Comparison of ENCODE assay signal across 8 mouse cellular contexts in the genomic region with DNA sequence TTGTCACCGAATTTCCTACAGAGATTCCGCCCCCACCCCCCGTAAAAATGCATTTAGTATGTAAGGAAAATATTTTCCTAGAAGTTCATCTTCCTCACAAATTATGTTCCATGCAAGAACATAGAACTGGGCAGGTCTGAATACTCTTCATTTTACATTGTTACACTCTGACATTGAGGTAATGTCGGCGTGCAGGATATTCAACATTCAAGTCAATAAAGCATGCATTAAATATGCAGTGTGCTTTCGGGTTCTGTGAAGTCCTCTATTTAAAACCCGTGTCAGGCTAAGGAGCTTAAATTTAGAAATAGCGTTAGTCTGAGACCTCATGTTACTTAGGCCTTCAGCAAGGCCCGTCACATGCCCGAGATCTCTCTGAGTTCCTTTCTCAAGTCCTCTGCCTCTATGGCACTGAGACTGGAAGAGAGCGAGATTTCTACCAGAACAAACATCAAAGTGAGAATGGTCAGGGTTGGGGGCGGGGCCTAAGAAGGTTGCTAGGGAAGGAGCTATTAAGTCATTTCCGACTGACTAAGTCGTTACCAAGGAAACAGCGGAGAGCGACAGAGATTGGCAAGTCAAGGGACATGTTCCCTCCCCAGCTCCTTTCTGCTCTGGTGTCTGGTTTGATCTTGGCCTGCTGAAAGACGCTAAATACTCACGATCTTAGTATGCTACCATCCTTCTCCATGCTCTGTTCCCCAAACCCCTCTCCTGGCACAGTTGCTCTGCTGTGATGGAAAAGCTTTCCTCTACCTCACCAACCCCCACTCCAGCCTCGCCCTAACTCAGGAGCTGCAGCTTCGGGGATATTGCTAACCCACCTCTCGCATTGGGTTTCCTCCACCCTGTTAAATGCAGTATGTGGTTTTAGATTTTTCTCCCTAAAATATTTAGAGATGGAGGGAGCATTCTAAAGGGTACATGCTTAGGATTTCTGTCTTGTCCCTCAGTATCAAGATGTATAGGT. TPM values are rescaled to one million over a fixed set of nuclear protein-coding genes. Genes with fewer than 3 reads are reported as not detected.
DNase-seq lines count a peak whose midpoint lies in the region; ATAC-seq and TF ChIP-seq lines count a peak whose summit lies in the region.

No protein-coding gene starts in this region.

- peaks cover 30% of the 10 kb centered on the region for H3K4me1 ChIP-seq in hindbrain, embryonic 13.5 days (replicated peaks)
- H3K4me1 ChIP-seq in lung, embryonic 16.5 days (replicated peaks; ENCODE audit: control insufficient read depth, insufficient read depth, low read length) = peaks cover 11% of the 10 kb centered on the region
- H3K4me1 ChIP-seq in olfactory bulb, adult 2 months (ENCODE audit: control insufficient read depth, insufficient read depth, low read length) = peaks cover 3% of the 10 kb centered on the region

- H3K9me3 ChIP-seq in hindbrain, embryonic 13.5 days = no peaks in the 10 kb centered on the region
- H3K9me3 ChIP-seq in lung, embryonic 16.5 days (ENCODE audit: control insufficient read depth, low read length) = no peaks in the 10 kb centered on the region

- 23% methylated on average over 21 of the region's 21 CpGs for WGBS in hindbrain, embryonic 13.5 days
- WGBS in lung, embryonic 16.5 days = 22% methylated on average over 21 of the region's 21 CpGs
- 35% methylated on average over 21 of the region's 21 CpGs for WGBS in olfactory bulb, adult 2 months

- no peaks in the 10 kb centered on the region for H3K27me3 ChIP-seq in hindbrain, embryonic 13.5 days
- H3K27me3 ChIP-seq in lung, embryonic 16.5 days (ENCODE audit: control insufficient read depth, insufficient read depth, low read depth, low read length) = no peaks in the 10 kb centered on the region

- H3K4me3 ChIP-seq in hindbrain, embryonic 13.5 days = peak overlapping the region; percentile 42
- H3K4me3 ChIP-seq in lung, embryonic 16.5 days (ENCODE audit: low read length) = peak overlapping the region; percentile 47
- H3K4me3 ChIP-seq in olfactory bulb, adult 2 months (ENCODE audit: insufficient read depth, low read depth, low read length) = peak overlapping the region; percentile 38

- ATAC-seq in hindbrain, embryonic 13.5 days (ENCODE audit: low FRiP score) = peak; percentile 91
- peak; percentile 84 for ATAC-seq in lung, embryonic 16.5 days (ENCODE audit: low read depth)

- H3K36me3 ChIP-seq in hindbrain, embryonic 13.5 days = no peaks in the 10 kb centered on the region
- peaks cover under 1% of the 10 kb centered on the region for H3K36me3 ChIP-seq in lung, embryonic 16.5 days (ENCODE audit: control insufficient read depth, insufficient read depth, low read length)

- TF ChIP-seq CTCF in olfactory bulb, adult 2 months (IDR thresholded peaks at IDR 0.05; ENCODE audit: insufficient read depth, low read depth, low read length) = no peak

- peak overlapping the region; percentile 89 for H3K27ac ChIP-seq in hindbrain, embryonic 13.5 days
- peak overlapping the region; percentile 34 for H3K27ac ChIP-seq in lung, embryonic 16.5 days (ENCODE audit: low read length)
- peak overlapping the region; percentile 79; the same call in 1 of the 2 replicates for H3K27ac ChIP-seq in olfactory bulb, adult 2 months (ENCODE audit: insufficient read depth, low read depth, low read length)

- DNase-seq in adrenal gland, adult (ENCODE audit: inconsistent age in 2 of 2, low spot score in 1 of 2) = peak; percentile 87 to 95
- peak; percentile 47 to 68 for DNase-seq in cerebellum, postnatal 4 days (ENCODE audit: low spot score in 2 of 2)
- DNase-seq in frontal cortex, postnatal 25 days (ENCODE audit: low spot score in 2 of 2) = peak; percentile 29 to 39
- DNase-seq in layer of hippocampus, postnatal 10 days (ENCODE audit: low spot score in 2 of 2) = peak; percentile 67 to 76
- peak; percentile 93 for DNase-seq in thymus, postnatal 0 days (ENCODE audit: low spot score)

- peak overlapping the region; percentile 56 for H3K4me2 ChIP-seq in hindbrain, embryonic 13.5 days
- peak overlapping the region; percentile 66 for H3K4me2 ChIP-seq in lung, embryonic 16.5 days (ENCODE audit: low read depth, low read length)

- H3K9ac ChIP-seq in hindbrain, embryonic 13.5 days = peak overlapping the region; percentile 66
- peak overlapping the region; percentile 64 for H3K9ac ChIP-seq in lung, embryonic 16.5 days (ENCODE audit: low read length)

- TF ChIP-seq POLR2A in olfactory bulb, adult 2 months (IDR thresholded peaks at IDR 0.05; ENCODE audit: insufficient read depth, low read depth, low read length) = 0 out of 2 replicates have a peak, but pooled peaks have one; percentile 18

RNA-seq across cellular contexts. Expression of a gene that starts 2.9 kb away (rescaled TPM):
- 0.43 and 0.45 TPM in 2 replicates for polyA plus RNA-seq in hindbrain, embryonic 13.5 days (2015; fragmentation: Nextera tagmentation; extraction: Ambion mirVana)
- under 1 TPM in 1 of 2 experiments, not detected in 1; 0.11 TPM for total RNA-seq in layer of hippocampus, postnatal 10 days (2021)
- 1.9 and 2.6 TPM in 2 replicates for polyA plus RNA-seq in lung, embryonic 16.5 days (2015; fragmentation: Nextera tagmentation; extraction: Ambion mirVana)
- not detected in 2 replicates for polyA plus RNA-seq in olfactory bulb, adult 2 months (2012; ENCODE audit: insufficient read depth, insufficient read length, low replicate concordance, missing spikeins)
- polyA plus RNA-seq in thymus, postnatal 0 days (2015; fragmentation: Nextera tagmentation; extraction: Ambion mirVana) = 3.6 and 4.6 TPM in 2 replicates

RNA-seq across cellular contexts. Expression of a gene that starts 21.2 kb away (rescaled TPM):
- 6.6 and 7.8 TPM in 2 replicates for polyA plus RNA-seq in hindbrain, embryonic 13.5 days (2015; fragmentation: Nextera tagmentation; extraction: Ambion mirVana)
- 1 to 10 TPM; 6.7 to 7.6 TPM for total RNA-seq in layer of hippocampus, postnatal 10 days (2021)
- polyA plus RNA-seq in lung, embryonic 16.5 days (2015; fragmentation: Nextera tagmentation; extraction: Ambion mirVana) = 51.6 and 53.7 TPM in 2 replicates
- polyA plus RNA-seq in olfactory bulb, adult 2 months (2012; ENCODE audit: insufficient read depth, insufficient read length, low replicate concordance, missing spikeins) = not detected in 2 replicates
- polyA plus RNA-seq in thymus, postnatal 0 days (2015; fragmentation: Nextera tagmentation; extraction: Ambion mirVana) = 4.3 and 4.6 TPM in 2 replicates

Comparison
In these comparisons a context has a peak if more than half of its experiments do, and no peak if none do; other contexts are left out.
1. Peak in every context shown above with its lines: DNase-seq, ATAC-seq, H3K4me3 ChIP-seq and H3K27ac ChIP-seq.
2. DNase-seq: peak in every context shown above with its lines; median percentile 93 in thymus, postnatal 0 days; 91 in adrenal gland, adult; 72 in layer of hippocampus, postnatal 10 days; 58 in cerebellum, postnatal 4 days; 34 in frontal cortex, postnatal 25 days.
3. H3K27ac ChIP-seq: peak in every context shown above with its lines; median percentile 89 in hindbrain, embryonic 13.5 days; 79 in olfactory bulb, adult 2 months; 34 in lung, embryonic 16.5 days.